Mouse (Mus musculus) left cerebral cortex, postnatal 36 days (tissue): ENCODE results near the gene Atl3. TPM values are rescaled to one million over a fixed set of nuclear protein-coding genes. Genes with fewer than 3 reads are reported as not detected.

Experiments used
- DNase-seq, 2 experiments: peaks; one replicate each; pipeline ENCODE4 v3.0.0; 2021 to 2022; ENCODE audit warnings: low spot score in 2 of 2, mixed read lengths in 1 of 2
- intact Hi-C: fragments of 180-260 bp; cut with DNase I; formaldehyde crosslinking; loops from one replicate; pipeline ENCODE4 v1.15.1; 2025
- total RNA-seq, 2 experiments: library from RNA; stranded (reverse); gene quantifications; 2 replicates each; pipeline ENCODE4 v1.2.3; 2021

The Atl3 gene
- 10 to 100 TPM; 23.4 to 25.7 TPM for total RNA-seq

DNA sequence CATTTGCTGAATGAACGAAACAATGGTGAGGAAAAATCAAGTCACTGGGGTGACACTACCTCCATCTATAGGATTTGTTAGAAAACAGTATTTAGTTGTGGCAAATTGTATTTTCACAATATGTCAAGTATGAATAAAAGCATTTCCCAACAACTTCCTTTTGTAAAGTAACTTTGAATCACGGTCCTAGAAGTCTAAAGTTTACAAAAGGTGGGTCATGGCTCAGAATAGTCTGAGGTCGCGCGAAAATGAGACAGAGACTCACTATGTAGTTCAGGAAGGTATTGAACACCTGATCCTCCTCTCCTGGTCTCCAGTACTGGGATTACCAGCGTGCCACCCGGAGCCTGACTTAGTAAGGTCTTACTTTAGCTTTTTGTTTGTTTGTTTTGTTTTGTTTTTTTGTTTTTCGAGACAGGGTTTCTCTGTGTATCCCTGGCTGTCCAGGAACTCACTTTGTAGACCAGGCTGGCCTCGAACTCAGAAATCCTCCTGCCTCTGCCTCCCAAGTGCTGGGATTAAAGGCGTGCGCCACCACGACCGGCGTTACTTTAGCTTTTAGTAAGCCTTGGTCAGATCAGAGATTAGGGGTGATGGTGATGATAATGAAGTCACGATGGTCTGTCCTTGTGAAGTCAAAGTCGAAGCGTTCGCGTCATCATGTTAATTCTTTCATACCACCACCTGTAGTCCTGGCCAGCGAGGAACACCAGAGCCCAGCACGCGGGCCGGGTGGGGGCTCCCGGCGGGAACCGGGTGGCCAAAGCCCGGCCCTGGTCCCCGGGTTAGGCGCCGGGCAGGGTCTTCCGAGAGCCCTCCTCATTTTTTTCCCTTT, at the start of gene Atl3:
Atl3 (plus strand) TSS at position 689 of the 835 bp plus-strand sequence.
- no peak for DNase-seq
- intact Hi-C loops = loop anchor here (1.0 kb wide), 1 partner anchor 10 kb away; the partner anchor contains the start of gene Rtn3

DNA sequence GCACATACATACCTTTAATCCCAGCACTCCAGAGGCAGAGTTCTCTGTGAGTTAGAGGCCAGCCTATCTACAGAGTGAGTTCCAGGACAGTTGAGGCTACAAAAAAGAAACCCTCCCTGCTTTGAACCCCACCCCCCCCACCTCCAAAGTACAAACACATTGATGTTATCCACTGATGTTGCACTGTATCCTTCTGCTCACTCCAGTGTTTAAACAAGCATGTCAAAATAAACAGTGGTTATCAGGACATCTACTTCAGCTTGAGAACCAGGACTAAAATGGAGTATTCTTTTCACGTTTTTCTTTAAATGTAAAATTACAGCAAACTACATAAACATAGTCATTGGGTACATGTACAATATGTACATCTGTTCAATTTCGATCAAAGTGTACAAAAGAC, 48.7 kb upstream of the Atl3 start:
- no peak for DNase-seq
- intact Hi-C loops = no loop called here

DNA sequence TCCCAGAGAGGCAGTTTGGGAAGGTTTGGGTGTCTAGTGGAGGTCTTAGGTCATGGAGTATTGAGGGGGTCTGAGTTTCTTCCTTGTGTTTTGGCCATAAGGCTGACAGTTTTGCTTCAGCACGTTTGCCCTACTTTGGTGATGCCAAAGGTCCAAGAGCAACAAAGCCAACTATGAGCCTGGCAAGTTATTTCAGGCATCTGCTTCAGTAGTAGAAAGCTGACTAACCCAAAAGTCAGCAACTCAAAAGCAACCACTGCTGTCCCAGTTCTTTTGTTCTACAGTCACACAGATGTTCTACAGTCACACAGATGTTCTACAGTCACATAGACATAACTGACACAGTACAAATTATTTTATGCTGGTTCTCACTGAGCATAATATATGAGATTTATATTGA, 48.2 kb upstream of the Atl3 start:
- DNase-seq = no peak
- intact Hi-C loops = no loop called here

DNA sequence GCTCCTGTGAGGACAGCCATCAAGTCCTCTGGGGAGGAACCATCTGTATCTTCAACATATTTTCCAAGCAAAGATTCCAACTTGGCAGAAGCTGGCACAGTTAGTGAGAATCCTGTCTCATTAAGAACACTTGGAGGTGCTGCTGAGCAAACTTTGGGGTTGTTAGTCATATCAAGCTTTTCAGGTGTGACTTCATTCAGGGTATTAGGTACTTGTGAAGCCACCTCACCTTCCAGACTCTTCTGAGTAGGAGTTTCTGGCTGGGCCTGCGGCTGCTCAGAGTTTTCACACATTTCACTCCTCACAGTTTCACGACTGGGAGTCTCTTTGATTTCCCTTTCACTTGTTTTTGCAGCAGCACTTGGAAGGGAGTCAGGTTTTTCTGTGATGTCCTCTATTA, 37.0 kb upstream of the Atl3 start:
- intact Hi-C loops = no loop called here
- DNase-seq = no peak

DNA sequence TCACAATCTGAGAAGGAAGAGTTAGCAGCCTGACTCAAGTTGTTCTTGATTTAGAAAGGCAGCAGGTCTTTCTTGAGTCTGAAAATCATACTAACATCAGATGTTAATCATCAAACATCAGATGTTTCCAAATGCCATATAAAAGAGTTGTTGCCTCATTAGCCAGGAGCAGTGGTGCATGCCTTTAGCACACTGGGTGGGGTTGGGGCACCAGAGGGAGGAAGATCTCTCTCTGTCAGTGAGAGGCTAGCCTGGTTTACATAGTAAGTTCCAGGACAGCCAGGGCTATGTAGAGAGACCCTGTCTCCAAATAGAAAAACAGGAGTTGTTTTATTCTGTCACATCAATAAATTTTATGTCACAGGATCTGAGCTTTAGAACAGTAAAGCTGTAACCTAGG, 34.9 kb upstream of the Atl3 start:
- intact Hi-C loops = no loop called here
- no peak for DNase-seq

DNA sequence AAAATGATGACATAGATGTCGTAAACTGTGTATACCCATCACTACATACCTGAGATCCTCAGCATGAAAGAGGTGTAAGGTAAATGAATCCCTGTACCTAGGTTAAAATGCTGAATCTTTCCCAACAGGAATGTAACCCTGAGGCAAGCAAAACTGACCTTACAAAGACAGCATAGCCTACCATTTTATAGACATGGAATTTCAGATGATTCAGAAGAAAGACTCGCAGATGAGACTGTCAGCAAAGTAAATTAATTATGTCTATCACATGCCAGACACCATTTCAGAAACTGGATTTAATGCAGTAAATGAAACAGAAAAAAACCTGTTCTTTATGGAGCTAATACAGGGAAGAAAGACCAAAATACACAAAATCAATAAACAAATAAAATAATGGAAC, 34.5 kb upstream of the Atl3 start:
- intact Hi-C loops = no loop called here
- DNase-seq = no peak

DNA sequence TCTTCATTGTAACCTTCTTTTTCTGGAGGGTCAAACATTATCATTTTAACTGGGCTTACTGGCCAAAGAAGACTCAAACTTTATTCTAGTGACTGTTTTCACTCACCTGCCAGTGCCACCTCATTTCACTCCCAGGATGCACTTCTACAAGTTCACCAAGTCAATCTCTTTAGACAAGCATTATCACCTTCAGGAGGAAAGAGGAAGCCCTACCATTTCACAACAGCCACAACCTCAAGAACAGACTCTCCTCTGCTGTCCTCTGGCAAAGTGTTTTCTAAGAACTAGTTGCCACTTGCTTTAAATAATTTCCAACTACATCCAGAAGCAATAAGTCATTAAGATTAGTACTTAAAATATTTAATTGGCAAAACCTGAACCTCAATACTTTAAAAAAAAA, 25.9 kb upstream of the Atl3 start:
- intact Hi-C loops = no loop called here

DNA sequence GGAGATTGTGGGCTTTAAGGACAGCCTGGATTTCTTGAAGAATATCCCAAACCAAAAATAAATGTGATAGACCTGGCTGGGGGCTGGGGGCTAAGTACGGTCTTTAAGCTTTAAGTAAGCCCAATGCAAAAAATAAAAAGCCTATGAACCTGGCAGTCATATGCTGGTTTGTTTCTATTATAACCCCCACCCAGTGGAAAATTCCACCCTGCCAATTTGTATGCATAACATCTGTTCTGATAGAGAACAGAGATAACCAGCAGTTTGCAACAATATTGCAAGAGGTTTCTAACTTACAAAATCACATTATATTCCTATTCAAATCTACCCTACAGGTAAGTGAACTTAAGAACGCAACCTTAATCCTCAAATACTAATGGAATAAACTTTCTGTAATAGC, 23.2 kb upstream of the Atl3 start:
- DNase-seq = no peak
- intact Hi-C loops = no loop called here

More for the DNA sequence above, 25.9 kb upstream of the Atl3 start:
- DNase-seq = no peak

DNA sequence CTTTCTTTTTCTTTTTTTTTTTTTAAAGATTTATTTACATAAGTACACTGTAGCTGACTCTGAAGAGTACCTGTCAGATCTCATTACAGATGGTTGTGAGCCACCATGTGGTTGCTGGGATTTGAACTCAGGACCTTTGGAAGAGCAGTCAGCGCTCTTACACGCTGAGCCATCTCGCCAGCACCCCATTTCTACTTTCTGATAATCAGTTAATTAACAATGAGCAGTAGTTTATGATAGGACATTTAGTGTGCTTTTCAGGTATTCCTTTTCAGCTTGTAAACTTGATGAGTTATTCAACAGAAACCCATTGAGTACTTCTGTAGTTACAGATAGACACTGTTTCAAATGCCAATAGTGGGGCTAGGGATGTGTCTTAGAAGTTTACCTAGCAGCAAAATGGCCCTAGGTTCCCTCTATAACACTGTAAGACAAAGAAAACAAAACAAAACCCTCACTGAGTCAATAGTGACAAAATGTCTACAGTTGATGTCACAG, 14.0 kb upstream of the Atl3 start:
- no peak for DNase-seq
- intact Hi-C loops = no loop called here

DNA sequence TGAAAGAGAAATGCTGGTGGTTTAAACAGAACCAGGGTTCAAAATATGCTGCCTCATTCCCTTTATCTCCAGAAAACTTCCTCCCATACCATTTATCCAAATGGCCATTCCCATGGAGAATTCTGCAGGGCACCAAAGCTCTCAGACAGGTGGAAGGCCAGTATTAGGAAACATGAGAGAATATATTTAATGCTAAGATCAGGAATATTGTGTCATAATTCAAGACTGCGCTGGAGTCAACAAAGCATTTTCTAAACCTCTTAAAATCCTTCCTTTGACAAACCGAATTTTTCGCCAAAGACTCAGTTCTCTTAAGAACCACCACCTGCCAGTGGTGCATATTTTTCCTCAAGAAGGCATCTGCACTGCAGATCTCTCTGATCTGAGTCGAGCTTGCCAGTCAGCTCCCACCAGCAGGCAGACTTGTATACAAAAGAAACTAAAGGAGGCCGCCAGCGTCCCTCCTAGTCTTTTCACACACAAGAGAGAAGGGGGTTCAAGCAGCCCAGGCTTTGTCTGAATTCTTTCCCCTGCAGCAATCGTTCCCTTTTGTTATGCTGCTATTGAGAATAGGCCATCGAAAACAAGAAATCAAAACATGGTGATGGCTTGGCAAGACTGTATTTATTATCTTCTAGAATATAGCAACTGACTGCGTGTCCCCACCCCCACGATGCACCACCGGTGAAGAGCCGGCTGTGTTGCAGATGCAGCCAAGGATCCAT, 12.1 kb upstream of the Atl3 start:
- DNase-seq = peak; percentile 51 to 56
- intact Hi-C loops = no loop called here

DNA sequence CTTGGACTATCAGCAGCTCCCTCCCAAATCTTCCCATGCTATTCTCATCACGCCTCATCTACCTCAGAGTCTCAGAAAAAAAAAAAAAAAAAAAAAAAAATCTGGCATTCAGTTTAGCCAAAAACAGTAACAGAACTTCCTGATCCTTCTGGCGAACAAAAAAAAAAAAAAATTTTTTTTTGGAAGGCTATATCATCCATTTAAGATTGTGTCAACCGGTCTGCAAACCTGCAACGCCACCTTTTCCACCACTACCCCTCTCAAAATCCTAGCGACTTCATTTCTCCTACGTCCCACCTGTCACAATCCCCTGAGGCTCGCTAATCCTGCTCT, 11.6 kb upstream of the Atl3 start:
- DNase-seq = no peak
- intact Hi-C loops = no loop called here

DNA sequence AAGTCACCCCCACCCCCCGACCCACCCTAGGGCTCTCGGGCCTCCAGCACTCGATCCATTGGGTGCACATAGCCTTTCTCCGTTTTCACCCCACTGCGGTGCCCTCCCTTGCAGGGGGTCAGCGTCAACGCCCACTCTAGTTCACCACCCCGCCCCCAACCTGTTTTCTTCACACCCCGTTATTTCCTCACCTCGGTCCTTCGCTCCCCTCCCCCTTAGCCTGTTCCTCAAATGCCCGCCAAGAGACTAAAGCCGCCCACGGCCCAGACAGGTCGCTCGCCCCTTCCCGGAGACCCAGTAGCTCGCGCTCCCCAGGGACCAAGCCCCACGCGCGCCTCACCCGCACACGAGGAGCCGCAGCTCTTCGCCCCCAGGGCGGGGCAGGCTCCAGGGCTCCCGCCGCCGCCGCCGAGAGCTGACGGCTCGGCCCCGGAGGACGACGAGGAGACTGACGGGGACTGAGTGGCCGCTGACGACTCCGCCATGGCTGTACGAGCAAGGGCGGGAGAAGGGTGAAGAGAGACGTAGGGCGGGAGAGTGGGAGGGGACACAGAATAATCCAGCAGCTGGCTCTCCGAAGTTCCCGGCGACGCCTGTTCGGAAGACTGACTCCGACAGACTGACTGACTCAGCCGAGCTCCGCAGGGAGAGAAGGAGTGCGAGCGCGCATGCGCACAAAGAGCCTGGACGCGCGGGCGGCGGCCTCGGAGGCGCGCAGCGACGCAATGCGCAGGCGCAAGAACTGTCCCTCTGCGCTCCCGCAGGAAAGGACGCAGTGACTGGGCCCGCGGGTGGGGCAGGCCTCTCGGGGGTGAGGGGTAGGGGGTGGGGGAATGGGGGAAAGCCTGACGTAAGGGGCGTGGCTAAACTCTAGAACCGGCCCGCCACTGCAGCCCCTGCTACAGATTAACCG, 11.0 kb upstream of the Atl3 start, which contains the start of gene Rtn3:
Rtn3 (minus strand) TSS at position 683 of the 913 bp plus-strand sequence.
- intact Hi-C loops = loop anchor here (1.0 kb wide), 1 partner anchor 11 kb away; the partner anchor contains the start of gene Atl3
- DNase-seq = peak; percentile 96 to 97

DNA sequence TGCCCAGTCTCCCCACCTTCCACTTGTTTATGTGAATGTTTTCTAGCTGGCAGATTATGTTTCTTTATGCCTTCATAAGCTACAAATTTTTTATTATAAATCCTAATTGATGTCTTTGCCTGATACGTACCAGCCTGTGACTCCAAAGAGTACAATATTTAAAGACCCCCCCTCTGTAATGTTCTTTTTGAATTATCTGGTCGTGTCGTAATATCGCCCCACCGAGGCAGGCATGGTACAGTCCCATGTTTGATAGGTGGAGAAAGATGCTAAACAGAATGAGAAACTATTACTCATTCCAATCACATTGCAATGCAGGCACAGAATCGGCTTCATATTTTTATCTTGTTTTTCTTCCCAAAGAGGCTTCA, 10.3 kb upstream of the Atl3 start:
- no peak for DNase-seq
- intact Hi-C loops = loop anchor here (1.0 kb wide), 1 partner anchor 11 kb away; the partner anchor contains the start of gene Atl3

DNA sequence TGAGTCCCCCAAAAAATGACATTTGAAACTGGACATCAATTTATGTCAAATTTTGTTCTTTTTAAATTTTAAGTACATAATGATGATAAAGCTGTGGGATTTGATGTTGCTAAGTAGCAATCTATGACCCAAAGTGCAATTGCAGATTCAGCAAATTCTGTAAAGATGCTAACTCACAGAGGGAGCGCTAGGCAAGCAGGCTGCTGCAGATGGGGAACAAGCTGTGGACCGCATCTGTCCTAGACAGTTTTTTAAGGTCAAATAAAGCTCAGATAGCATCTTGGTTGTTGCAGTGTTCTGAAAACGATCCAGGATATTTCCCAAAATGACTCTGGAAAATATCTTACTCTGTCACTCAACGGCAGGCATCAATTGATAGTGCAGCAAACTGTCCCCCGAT, 9.8 kb upstream of the Atl3 start:
- intact Hi-C loops = no loop called here
- peak; percentile 10 to 14 for DNase-seq

DNA sequence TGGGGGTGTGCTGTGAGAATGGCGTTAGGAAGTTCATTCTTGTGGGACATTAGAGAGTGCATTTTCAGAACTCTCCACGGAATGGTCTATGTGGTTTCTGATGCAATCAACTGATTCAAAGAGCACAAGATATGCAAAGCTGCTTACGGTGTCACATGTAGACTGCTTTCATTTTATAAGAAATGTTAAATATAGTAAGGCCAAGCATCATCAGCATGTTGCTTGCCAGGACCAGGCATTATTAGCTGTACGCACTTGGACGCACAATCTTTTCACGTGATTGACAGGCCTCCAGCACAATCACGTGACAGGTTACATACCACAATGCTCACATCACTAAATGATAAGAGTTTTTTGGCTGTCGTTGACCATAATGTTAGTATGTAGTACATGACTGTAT, 6.2 kb upstream of the Atl3 start:
- DNase-seq = no peak
- intact Hi-C loops = no loop called here

DNA sequence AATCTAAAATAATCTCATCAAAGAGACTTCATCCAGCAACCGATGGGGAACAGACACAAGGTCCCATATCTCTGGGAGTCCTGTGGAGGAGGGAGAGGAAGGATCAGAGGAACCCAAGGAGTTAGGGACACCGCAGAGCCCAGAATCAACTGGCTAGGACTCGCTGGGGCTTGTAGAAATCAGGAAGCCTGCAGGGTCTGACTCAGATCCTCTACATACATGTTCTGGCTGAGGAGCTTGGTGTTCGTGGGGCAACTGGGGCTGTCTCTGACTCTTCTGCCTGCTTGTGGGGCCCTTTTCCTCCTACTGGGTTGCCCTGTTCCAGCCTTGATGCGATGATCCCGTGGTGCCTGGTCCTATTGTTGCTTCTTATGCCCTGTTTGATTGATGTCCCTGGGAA, 1.9 kb upstream of the Atl3 start:
- intact Hi-C loops = no loop called here
- DNase-seq = no peak

DNA sequence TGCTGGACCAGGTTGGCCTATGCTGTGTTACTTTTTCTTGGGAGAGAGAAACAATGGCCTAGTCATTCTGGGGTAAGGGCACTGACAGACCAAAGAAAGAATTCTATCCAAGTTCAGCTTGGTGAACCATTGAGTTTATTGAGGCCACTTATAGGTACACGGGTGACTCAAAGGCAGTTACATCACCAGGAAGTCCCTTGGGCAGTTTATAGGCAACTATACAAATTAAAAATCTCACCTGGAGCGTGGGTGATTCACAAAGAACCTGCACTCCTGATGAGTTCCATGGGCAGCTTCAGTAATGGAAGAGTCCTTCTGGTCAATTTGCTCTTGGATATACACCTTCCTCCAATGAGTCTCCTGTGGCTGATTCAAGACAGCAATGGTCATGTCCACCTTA, 1.2 kb upstream of the Atl3 start:
- intact Hi-C loops = no loop called here
- DNase-seq = no peak

DNA sequence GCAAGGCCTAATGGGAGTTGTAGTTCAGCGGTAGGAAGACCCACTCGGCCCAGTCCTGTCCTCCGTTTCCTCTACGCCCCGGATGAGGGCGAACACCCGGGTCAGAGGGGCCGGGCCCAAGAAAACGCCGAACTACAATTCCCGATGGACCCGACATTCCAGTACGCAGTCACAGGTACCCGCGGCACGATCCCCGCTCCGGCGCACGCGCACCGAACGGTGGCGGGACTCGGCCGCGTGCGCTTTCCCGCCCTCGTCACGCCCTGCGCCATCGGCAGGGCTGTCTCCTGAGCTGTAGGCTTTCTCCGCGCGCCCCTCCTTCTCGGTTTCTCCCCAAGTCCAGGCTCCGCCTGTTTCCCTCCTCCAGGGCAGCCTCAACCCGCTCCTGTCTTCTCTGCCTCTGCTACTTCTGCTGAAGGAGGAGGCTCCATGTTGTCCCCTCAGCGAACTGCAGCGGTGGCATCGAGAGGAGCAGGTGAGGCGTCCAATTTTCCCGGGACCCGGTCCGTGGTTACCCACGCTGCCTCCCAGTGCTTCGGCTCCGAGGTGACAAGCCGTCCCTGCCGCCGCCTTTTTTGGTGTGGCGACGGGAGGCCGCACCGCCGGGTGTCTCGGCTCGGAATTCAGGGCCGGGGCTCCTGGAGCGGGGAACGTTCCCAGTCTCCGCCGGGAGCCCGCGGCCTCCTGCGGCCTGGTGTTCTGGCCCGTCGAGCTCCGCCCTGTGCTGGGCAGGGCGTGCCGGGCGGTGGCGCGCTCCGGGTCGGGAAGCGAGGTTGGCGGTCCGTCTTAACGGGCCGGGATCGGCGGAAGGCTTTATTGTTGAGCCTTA, 561 bp downstream of the Atl3 start:
- intact Hi-C loops = loop anchor here (1.0 kb wide), 1 partner anchor 11 kb away; the partner anchor contains the start of gene Rtn3
- peak; percentile 98 to 99 for DNase-seq
